Mouse (Mus musculus) heart, embryonic 12.5 days (tissue): ENCODE results near the gene Fpr2. TPM values are rescaled to one million over a fixed set of nuclear protein-coding genes. Genes with fewer than 3 reads are reported as not detected.
"Not testable (repeated sequence)": the region's sequence is repeated elsewhere in the genome, so short reads cannot be mapped to it uniquely, and the experiment has no call there.

ENCODE experiments used
- ATAC-seq: fragments of 200-750 bp; cut with Nextera tagmentation; 2 replicates; pipeline ENCODE4 v1.8.0; 2017; ENCODE audit warnings: moderate TSS enrichment, moderate library complexity; ENCODE audit not compliant: insufficient number of reproducible peaks, low FRiP score
- H3K27ac ChIP-seq: fragments of 300-500 bp; sonication (generic); 2 replicates; pipeline ENCODE4 v1.5.1; 2016; ENCODE audit warnings: mild to moderate bottlenecking, moderate library complexity; ENCODE audit not compliant: poor library complexity, severe bottlenecking
- H3K27me3 ChIP-seq: fragments of 300-500 bp; sonication (generic); replicated peaks from 2 replicates; pipeline ENCODE4 v1.6.1; 2016; ENCODE audit warnings: mild to moderate bottlenecking, moderate library complexity
- H3K36me3 ChIP-seq: fragments of 300-500 bp; sonication (generic); 2 replicates; pipeline ENCODE4 v1.6.1; 2016; ENCODE audit warnings: mild to moderate bottlenecking, moderate library complexity
- H3K4me1 ChIP-seq: fragments of 300-500 bp; sonication (generic); replicated peaks from 2 replicates; pipeline ENCODE4 v1.6.1; 2016; ENCODE audit warnings: mild to moderate bottlenecking
- H3K4me2 ChIP-seq: fragments of 300-500 bp; sonication (generic); 2 replicates; pipeline ENCODE4 v1.6.1; 2016; ENCODE audit warnings: mild to moderate bottlenecking, moderate library complexity
- H3K4me3 ChIP-seq: fragments of 300-500 bp; sonication (generic); 2 replicates; pipeline ENCODE4 v1.5.1; 2016; ENCODE audit warnings: mild to moderate bottlenecking
- H3K9ac ChIP-seq: fragments of 300-500 bp; sonication (generic); 2 replicates; pipeline ENCODE4 v1.6.1; 2016; ENCODE audit warnings: mild to moderate bottlenecking, moderate library complexity
- H3K9me3 ChIP-seq: fragments of 300-500 bp; sonication (generic); replicated peaks from 2 replicates; pipeline ENCODE4 v1.6.1; 2016; ENCODE audit warnings: mild to moderate bottlenecking, moderate library complexity
- WGBS: fragments of 180-500 bp; shearing (Covaris S2); methylation state at CpG from one replicate; pipeline ENCODE4 v1.1.7; 2016; 5-methylcytosine and 5-hydroxymethylcytosine counted together
- polyA plus RNA-seq: library from polyadenylated mRNA; unstranded; fragments of >200 nt; fragmentation: Nextera tagmentation; extraction: Ambion mirVana; gene quantifications from 2 replicates; pipeline ENCODE4 v1.2.1, GENCODE M21; 2016

Fpr2 gene
- polyA plus RNA-seq: not detected in 2 replicates

GRCm38 (mm10) chr17:17887774-17888248 is at the start of gene Fpr2, which contains the start of gene Fpr3:
Gene Fpr2, plus strand, starts transcription at chr17:17887824.
Gene Fpr3, plus strand, starts transcription at chr17:17887852.
- 63% methylated on average over 1 of the region's 1 CpGs for WGBS
- no peak within 1 kb of the TSS for H3K9ac ChIP-seq
- no peaks in the 10 kb centered on the region for H3K9me3 ChIP-seq
- no peaks in the 10 kb centered on the region for H3K27me3 ChIP-seq
- no peak within 1 kb of the TSS for H3K27ac ChIP-seq
- no peaks in the 10 kb centered on the region for H3K4me1 ChIP-seq
- H3K36me3 ChIP-seq: no peaks in the 10 kb centered on the region
- no peak within 1 kb of the TSS for H3K4me2 ChIP-seq
- ATAC-seq: no peak
- no peak within 1 kb of the TSS for H3K4me3 ChIP-seq

- peak; percentile 97 for ATAC-seq
- Histone ChIP-seq H3K4me2 (peak overlapping the region; percentile 87), H3K27me3 (no peaks in the 10 kb centered on the region), H3K9ac (peak overlapping the region; percentile 79), H3K36me3 (peaks cover 56% of the 10 kb centered on the region), H3K9me3 (no peaks in the 10 kb centered on the region), H3K4me3 (peak overlapping the region; percentile 64), H3K4me1 (peaks cover 53% of the 10 kb centered on the region), H3K27ac (peak overlapping the region; percentile 93)
- WGBS: under 1% methylated on average over 42 of the region's 43 CpGs
These were observed 49.5 kb upstream of the Fpr2 start for GRCm38 (mm10) chr17:17837919-17838701.

DNA sequence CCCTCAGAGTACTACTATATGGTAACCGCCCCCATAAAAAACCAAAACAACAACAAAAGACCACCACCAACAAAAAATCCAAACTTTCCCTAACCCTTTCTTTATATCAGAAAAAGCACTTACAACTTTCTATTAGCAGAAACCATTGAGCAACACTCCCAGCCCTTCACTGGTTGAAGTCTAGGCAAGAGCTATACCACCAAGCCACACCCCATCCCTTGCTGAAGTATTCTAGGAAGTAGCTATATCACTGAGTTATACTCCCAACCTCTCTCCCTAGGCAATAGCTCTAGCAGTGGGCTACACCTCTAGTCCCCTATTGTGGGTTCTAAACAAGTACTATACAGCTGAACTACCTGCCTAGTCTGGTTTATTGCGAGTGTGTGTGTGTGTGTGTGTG is 48.3 kb upstream of the Fpr2 start:
- H3K4me2 ChIP-seq: no peak overlapping the region; the same call in 1 of the 2 replicates

GRCm38 (mm10) chr17:17840796-17841195 is 46.8 kb upstream of the Fpr2 start:
- H3K27ac ChIP-seq: no peak overlapping the region
- H3K4me2 ChIP-seq: no peak overlapping the region
- no peak for ATAC-seq
- no peaks in the 10 kb centered on the region for H3K27me3 ChIP-seq
- H3K4me3 ChIP-seq: no peak overlapping the region
- H3K4me1 ChIP-seq: peaks cover 27% of the 10 kb centered on the region
- H3K9me3 ChIP-seq: no peaks in the 10 kb centered on the region
- peaks cover 40% of the 10 kb centered on the region for H3K36me3 ChIP-seq
- WGBS: 90% methylated on average over 7 of the region's 7 CpGs
- no peak overlapping the region for H3K9ac ChIP-seq

More for the DNA sequence above, 48.3 kb upstream of the Fpr2 start:
- no peak overlapping the region for H3K27ac ChIP-seq
- H3K4me1 ChIP-seq: peaks cover 42% of the 10 kb centered on the region
- no peak for ATAC-seq
- WGBS: 89% methylated on average over 2 of the region's 2 CpGs
- H3K9ac ChIP-seq: no peak overlapping the region
- H3K36me3 ChIP-seq: peaks cover 49% of the 10 kb centered on the region
- no peaks in the 10 kb centered on the region for H3K9me3 ChIP-seq
- H3K27me3 ChIP-seq: no peaks in the 10 kb centered on the region
- H3K4me3 ChIP-seq: no peak overlapping the region

DNA sequence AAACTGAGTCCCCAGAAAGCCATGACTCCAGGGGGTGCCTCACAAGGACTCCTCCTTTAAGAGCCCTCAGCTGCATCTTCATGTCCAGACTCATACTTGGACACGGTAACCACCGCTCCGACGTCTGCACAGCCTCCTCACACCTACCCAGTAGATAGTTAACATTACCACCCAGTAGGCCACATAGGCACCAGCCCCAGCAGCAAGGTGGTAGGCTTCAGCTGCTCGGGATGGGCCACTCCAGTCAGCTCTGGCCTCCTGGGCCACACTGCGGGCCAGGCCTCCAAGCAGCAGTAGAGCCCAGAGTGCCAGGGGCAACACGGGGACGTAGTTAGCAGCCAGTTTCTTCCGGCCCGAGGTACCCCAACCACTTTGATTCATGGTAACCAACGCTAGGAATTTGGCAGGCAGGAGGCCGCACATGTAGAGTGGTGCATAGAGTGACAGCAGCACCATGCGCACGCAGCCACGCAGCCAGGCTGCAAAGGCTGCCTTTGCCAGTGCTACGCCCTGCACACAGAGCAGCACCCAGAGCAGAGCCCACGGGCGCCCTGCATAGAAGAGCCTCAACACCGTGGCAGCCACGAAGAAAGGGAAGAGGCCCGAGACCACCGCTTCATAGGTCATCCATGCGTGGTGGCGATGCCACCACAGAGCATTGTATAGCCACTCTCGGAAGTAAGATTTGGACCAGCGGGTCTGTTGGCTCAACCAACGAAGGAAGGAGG is 43.9 kb upstream of the Fpr2 start:
- Histone ChIP-seq H3K9ac (no peak overlapping the region), H3K27me3 (0 out of 2 replicates have a peak, but pooled peaks cover 4% of the 10 kb centered on the region), H3K4me3 (no peak overlapping the region), H3K4me2 (no peak overlapping the region), H3K9me3 (no peaks in the 10 kb centered on the region), H3K4me1 (peaks cover 3% of the 10 kb centered on the region), H3K27ac (no peak overlapping the region; the same call in 1 of the 2 replicates), H3K36me3 (peaks cover 29% of the 10 kb centered on the region)
- ATAC-seq: peak; percentile 49; the same call in 1 of the 2 replicates
- 65% methylated on average over 27 of the region's 27 CpGs for WGBS

DNA sequence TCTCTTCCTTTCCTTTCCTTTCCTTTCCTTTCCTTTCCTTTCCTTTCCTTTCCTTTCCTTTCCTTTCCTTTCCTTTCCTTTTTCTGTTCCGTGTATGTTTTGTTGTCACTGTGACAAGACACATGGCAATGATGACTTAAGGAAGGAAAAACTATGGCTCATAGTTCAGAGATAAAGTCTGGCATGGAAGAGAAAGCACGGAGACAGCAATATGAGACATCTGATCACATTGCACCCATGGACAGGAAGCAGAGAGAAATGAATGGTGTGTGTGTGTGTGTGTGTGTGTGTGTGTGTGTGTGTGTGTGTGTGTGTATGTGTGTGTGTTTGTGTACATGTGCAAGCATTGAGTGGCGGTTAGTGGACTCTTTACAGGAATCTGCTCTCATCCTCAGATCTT is 43.0 kb upstream of the Fpr2 start:
- H3K27ac ChIP-seq, H3K4me3 ChIP-seq, H3K9ac ChIP-seq, H3K4me1 ChIP-seq, H3K4me2 ChIP-seq, ATAC-seq, H3K9me3 ChIP-seq: not testable (repeated sequence)
- WGBS: 63% methylated on average over 3 of the region's 3 CpGs
- Histone ChIP-seq H3K36me3 (peaks cover 24% of the 10 kb centered on the region), H3K27me3 (peaks cover 10% of the 10 kb centered on the region)

- WGBS: 71% methylated on average over 10 of the region's 10 CpGs
- H3K4me3 ChIP-seq: no peak overlapping the region
- H3K27ac ChIP-seq: no peak overlapping the region
- H3K4me2 ChIP-seq: no peak overlapping the region
- H3K27me3 ChIP-seq: peaks cover 18% of the 10 kb centered on the region
- H3K9me3 ChIP-seq: no peaks in the 10 kb centered on the region
- H3K9ac ChIP-seq: no peak overlapping the region
- peaks cover 7% of the 10 kb centered on the region; the same call in 1 of the 2 replicates for H3K4me1 ChIP-seq
- no peak for ATAC-seq
- H3K36me3 ChIP-seq: peaks cover 16% of the 10 kb centered on the region
These were observed 42.2 kb upstream of the Fpr2 start for GRCm38 (mm10) chr17:17845187-17846027.

DNA sequence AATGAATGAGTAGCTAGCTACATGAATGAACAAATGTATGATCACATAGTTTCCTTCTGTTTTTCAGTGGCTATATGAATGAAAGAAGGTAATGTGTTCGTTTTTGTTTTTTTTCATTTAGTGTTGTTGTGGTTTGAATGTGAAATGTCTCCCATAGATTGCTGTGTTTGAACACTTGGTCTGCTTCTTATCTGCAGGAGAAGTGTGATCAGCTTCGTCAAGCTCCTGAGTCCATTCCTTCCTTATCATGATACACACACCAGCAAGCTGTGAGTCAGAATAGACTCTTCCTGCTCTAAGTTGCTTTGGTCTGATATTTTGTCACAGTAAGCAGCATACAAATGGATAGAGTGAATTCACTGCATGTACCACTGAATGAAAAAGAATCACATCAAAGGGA is 38.6 kb upstream of the Fpr2 start:
- H3K9me3 ChIP-seq: no peaks in the 10 kb centered on the region
- no peak overlapping the region for H3K9ac ChIP-seq
- H3K4me2 ChIP-seq: no peak overlapping the region
- WGBS: 42% methylated on average over 2 of the region's 2 CpGs
- peaks cover 20% of the 10 kb centered on the region for H3K27me3 ChIP-seq
- no peak overlapping the region for H3K4me3 ChIP-seq
- H3K4me1 ChIP-seq: peaks cover 7% of the 10 kb centered on the region; the same call in 1 of the 2 replicates
- no peak overlapping the region for H3K27ac ChIP-seq
- H3K36me3 ChIP-seq: peaks cover 4% of the 10 kb centered on the region; the same call in 1 of the 2 replicates
- no peak for ATAC-seq

DNA sequence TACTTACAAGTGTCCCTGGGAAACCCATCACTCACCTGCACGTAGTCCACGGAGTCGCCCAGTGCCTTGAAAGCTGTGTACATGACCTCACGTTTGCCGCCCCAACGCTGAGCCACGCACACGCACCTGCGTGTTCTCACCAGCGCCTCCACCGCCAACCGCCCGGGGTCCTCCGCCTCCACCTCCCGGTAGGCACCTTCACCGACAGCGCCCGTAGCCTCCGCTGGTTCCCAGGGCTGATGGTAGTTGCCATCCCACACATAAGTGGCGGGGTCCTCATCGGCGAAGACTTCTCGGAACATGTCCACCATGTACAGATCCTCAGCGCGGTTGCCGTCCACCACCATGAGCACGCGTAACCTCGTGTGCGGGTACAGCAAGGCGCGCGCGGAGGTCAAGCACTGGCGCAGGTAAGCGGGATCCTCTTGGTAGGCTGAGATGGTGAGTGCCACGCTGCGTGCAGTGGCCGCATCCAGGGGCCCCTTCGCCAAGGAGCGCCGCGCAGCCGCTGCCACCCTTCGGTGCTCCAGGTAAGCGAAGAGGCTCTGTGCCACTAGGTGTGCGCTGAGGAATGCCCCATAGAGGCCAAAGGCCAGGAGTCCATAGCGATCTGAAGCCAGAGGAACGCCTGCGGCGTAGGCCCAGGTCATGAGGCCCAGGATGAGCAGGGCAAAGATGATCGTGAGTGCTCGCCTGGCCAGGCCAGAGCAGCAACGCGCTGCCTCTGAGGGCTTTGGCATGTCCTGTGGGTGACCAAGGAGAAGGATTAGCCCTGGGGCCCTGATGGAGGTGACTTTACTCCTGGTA is 37.5 kb upstream of the Fpr2 start:
- Histone ChIP-seq H3K27me3 (peaks cover 20% of the 10 kb centered on the region), H3K4me3 (peak overlapping the region; percentile 20; the same call in 1 of the 2 replicates), H3K4me1 (peaks cover 7% of the 10 kb centered on the region; the same call in 1 of the 2 replicates), H3K27ac (no peak overlapping the region), H3K9me3 (no peaks in the 10 kb centered on the region), H3K9ac (no peak overlapping the region), H3K4me2 (peak overlapping the region; percentile 44), H3K36me3 (peaks cover 3% of the 10 kb centered on the region; the same call in 1 of the 2 replicates)
- ATAC-seq: peak; percentile 55; the same call in 1 of the 2 replicates
- 18% methylated on average over 54 of the region's 55 CpGs for WGBS
